Mouse (Mus musculus) CH12.LX (cell line): ENCODE data around the gene Rhobtb1. TPM values are rescaled to one million over a fixed set of nuclear protein-coding genes. Genes with fewer than 3 reads are reported as not detected.

Experiments
- DNase-seq: peaks from one replicate; pipeline ENCODE4 v3.0.0-alpha.2; 2013; ENCODE audit errors: extremely low read depth
- H3K27ac ChIP-seq: 2 replicates; pipeline ENCODE4 v1.5.1; 2012; ENCODE audit warnings: low read depth, mild to moderate bottlenecking, control low read depth, moderate library complexity; ENCODE audit not compliant: insufficient read depth
- H3K27me3 ChIP-seq: replicated peaks from 2 replicates; pipeline ENCODE3; 2012; ENCODE audit warnings: inconsistent platforms
- H3K36me3 ChIP-seq, 2 experiments: replicated peaks in 1 of 2; 2 replicates each; pipeline versions ENCODE3 to v1.6.1; 2012; ENCODE audit warnings: inconsistent platforms in 1 of 2, low read length in 1 of 2, mild to moderate bottlenecking in 1 of 2, mixed read lengths in 1 of 2, moderate library complexity in 1 of 2; ENCODE audit not compliant: control insufficient read depth in 1 of 2, insufficient read depth in 1 of 2
- H3K4me1 ChIP-seq, 2 experiments: 2 replicates each; pipeline ENCODE4 v1.6.1; 2012; ENCODE audit warnings: inconsistent platforms in 1 of 2, moderate library complexity in 1 of 2; ENCODE audit not compliant: insufficient read depth in 2 of 2, control insufficient read depth in 1 of 2
- H3K4me2 ChIP-seq: 2 replicates; pipeline ENCODE4 v1.6.1; 2012; ENCODE audit warnings: low read depth, mild to moderate bottlenecking, control low read depth; ENCODE audit not compliant: poor library complexity, insufficient read depth, severe bottlenecking
- H3K4me3 ChIP-seq, 3 experiments: fragments of 150-350 bp in 1 of 3; sonication (generic) in 1 of 3; replicated peaks in 1 of 3; 2 replicates each; pipeline versions ENCODE3 to v1.5.1; 2011 to 2012; ENCODE audit warnings: low read depth in 2 of 3, low read length in 2 of 3, mild to moderate bottlenecking in 2 of 3, moderate library complexity in 2 of 3, control low read depth in 1 of 3, improper control_type of control experiment in 1 of 3, inconsistent platforms in 1 of 3, mixed read lengths in 1 of 3; ENCODE audit not compliant: poor library complexity in 1 of 3
- H3K79me2 ChIP-seq: replicated peaks from 2 replicates; pipeline ENCODE4 v1.6.1; 2012; ENCODE audit warnings: mild to moderate bottlenecking, moderate library complexity; ENCODE audit not compliant: control insufficient read depth, poor library complexity, insufficient read depth, severe bottlenecking; ENCODE audit errors: extremely low read depth
- H3K9ac ChIP-seq: 2 replicates; pipeline ENCODE4 v1.6.1; 2012; ENCODE audit warnings: low read depth, mild to moderate bottlenecking, control low read depth, moderate library complexity; ENCODE audit not compliant: insufficient read depth
- H3K9me3 ChIP-seq: replicated peaks from 2 replicates; pipeline ENCODE3; 2012; ENCODE audit warnings: low read length, inconsistent platforms, mixed read lengths
- BHLHE40 ChIP-seq: IDR thresholded peaks from 2 replicates; pipeline ENCODE4 v1.6.1; 2011; ENCODE audit warnings: mild to moderate bottlenecking, low read depth, low read length, improper control_type of control experiment
- CHD1 ChIP-seq: IDR thresholded peaks from 2 replicates; pipeline ENCODE4 v1.6.1; 2012; ENCODE audit warnings: low read depth, low read length, improper control_type of control experiment, inconsistent platforms
- E2F4 ChIP-seq: IDR thresholded peaks from 2 replicates; pipeline ENCODE4 v1.6.1; 2011; ENCODE audit warnings: low read depth, low read length, improper control_type of control experiment; ENCODE audit not compliant: insufficient replicate concordance
- ELF1 ChIP-seq: IDR thresholded peaks from 2 replicates; pipeline ENCODE4 v1.6.1; 2014; ENCODE audit warnings: low read depth, mild to moderate bottlenecking, inconsistent platforms, low read length, improper control_type of control experiment
- EP300 ChIP-seq: IDR thresholded peaks from 2 replicates; pipeline ENCODE4 v1.6.1; 2011; ENCODE audit warnings: low read length, improper control_type of control experiment
- GABPA ChIP-seq: IDR thresholded peaks from 2 replicates; pipeline ENCODE4 v1.6.1; 2012; ENCODE audit warnings: low read depth, low read length, improper control_type of control experiment, inconsistent platforms; ENCODE audit not compliant: insufficient replicate concordance
- HCFC1 ChIP-seq: IDR thresholded peaks from 2 replicates; pipeline ENCODE4 v1.6.1; 2012; ENCODE audit warnings: low read depth, mild to moderate bottlenecking, inconsistent platforms, low read length, improper control_type of control experiment
- JUN ChIP-seq: IDR thresholded peaks from 2 replicates; pipeline ENCODE4 v1.6.1; 2011; ENCODE audit warnings: low read depth, mild to moderate bottlenecking, low read length, improper control_type of control experiment, moderate library complexity; ENCODE audit not compliant: insufficient read depth
- MAFK ChIP-seq: IDR thresholded peaks from 2 replicates; pipeline ENCODE4 v1.6.1; 2011; ENCODE audit warnings: low read length, improper control_type of control experiment; ENCODE audit not compliant: insufficient replicate concordance
- MAX ChIP-seq: IDR thresholded peaks from 2 replicates; pipeline ENCODE4 v1.6.1; 2011; ENCODE audit warnings: low read length, improper control_type of control experiment
- MAZ ChIP-seq: IDR thresholded peaks from 2 replicates; pipeline ENCODE4 v1.6.1; 2012; ENCODE audit warnings: low read depth, mild to moderate bottlenecking, inconsistent platforms, low read length, improper control_type of control experiment, moderate library complexity
- MEF2A ChIP-seq: IDR thresholded peaks from 2 replicates; pipeline ENCODE4 v1.6.1; 2014; ENCODE audit warnings: low read depth, mild to moderate bottlenecking, inconsistent platforms, low read length, improper control_type of control experiment, borderline replicate concordance
- MXI1 ChIP-seq: IDR thresholded peaks from 2 replicates; pipeline ENCODE4 v1.6.1; 2011; ENCODE audit warnings: mild to moderate bottlenecking, low read depth, low read length, improper control_type of control experiment
- MYC ChIP-seq: IDR thresholded peaks from 2 replicates; pipeline ENCODE4 v1.6.1; 2011; ENCODE audit warnings: low read depth, mild to moderate bottlenecking, improper control_type of control experiment, low read length
- NELFE ChIP-seq: IDR thresholded peaks from 2 replicates; pipeline ENCODE4 v1.6.1; 2011; ENCODE audit warnings: low read depth, low read length, improper control_type of control experiment
- NRF1 ChIP-seq: IDR thresholded peaks from 2 replicates; pipeline ENCODE4 v1.6.1; 2014; ENCODE audit warnings: low read depth, mild to moderate bottlenecking, inconsistent platforms, low read length, improper control_type of control experiment, moderate library complexity
- PAX5 ChIP-seq: IDR thresholded peaks from 2 replicates; pipeline ENCODE4 v1.6.1; 2012; ENCODE audit warnings: low read length, inconsistent platforms, mixed read lengths
- RCOR1 ChIP-seq: conservative IDR thresholded peaks from 2 replicates; pipeline ENCODE4 v1.6.1; 2012; ENCODE audit warnings: low read depth, mild to moderate bottlenecking, inconsistent platforms, low read length, improper control_type of control experiment
- SMC3 ChIP-seq: IDR thresholded peaks from 2 replicates; pipeline ENCODE4 v1.6.1; 2011; ENCODE audit warnings: low read depth, low read length, improper control_type of control experiment
- TBP ChIP-seq: conservative IDR thresholded peaks from 2 replicates; pipeline ENCODE4 v1.6.1; 2011; ENCODE audit warnings: low read depth, low read length, improper control_type of control experiment
- TCF12 ChIP-seq: IDR thresholded peaks from 2 replicates; pipeline ENCODE4 v1.6.1; 2014; ENCODE audit warnings: low read depth, mild to moderate bottlenecking, inconsistent platforms, low read length, improper control_type of control experiment
- USF1 ChIP-seq: IDR thresholded peaks from 2 replicates; pipeline ENCODE4 v1.6.1; 2014; ENCODE audit warnings: low read depth, mild to moderate bottlenecking, inconsistent platforms, low read length, improper control_type of control experiment
- USF2 ChIP-seq: conservative IDR thresholded peaks from 2 replicates; pipeline ENCODE4 v1.6.1; 2011; ENCODE audit warnings: low read depth, low read length, improper control_type of control experiment
- ZC3H11A ChIP-seq: IDR thresholded peaks from 2 replicates; pipeline ENCODE4 v1.6.1; 2012; ENCODE audit warnings: low read depth, mild to moderate bottlenecking, inconsistent platforms, low read length, improper control_type of control experiment
- ZMIZ1 ChIP-seq: IDR thresholded peaks from 2 replicates; pipeline ENCODE4 v1.6.1; 2012; ENCODE audit warnings: low read depth, mild to moderate bottlenecking, inconsistent platforms, low read length, improper control_type of control experiment
- dilution Hi-C: fragments of 300-500 bp; cut with MboI; formaldehyde crosslinking; loops from 2 replicates; pipeline ENCODE4 v1.14.3; 2020; ENCODE audit warnings: low sequenced_read_pairs; ENCODE audit not compliant: extremely low pct_unique_long_range_greater_than_20kb, extremely low pct_ligation_motif_present
- in situ Hi-C: fragments of 300-500 bp; cut with MboI; formaldehyde crosslinking; loops from 3 replicates; pipeline ENCODE4 v1.14.3; 2019; ENCODE audit warnings: low sequenced_read_pairs, low pct_ligation_motif_present, low pct_unique_long_range_greater_than_20kb, mixed read lengths
- polyA plus RNA-seq: library from polyadenylated mRNA; unstranded; fragments of >175 nt; gene quantifications from 2 replicates; pipeline ENCODE4 v1.2.1, GENCODE M21; 2012; ENCODE audit warnings: low read depth; ENCODE audit not compliant: insufficient read length
- total RNA-seq, 2 experiments: library from RNA; depleted of rRNA; stranded (reverse); fragments of 300-350 nt in 1 of 2; fragments of >200 nt in 1 of 2; gene quantifications; 2 replicates each; pipeline ENCODE4 v1.2.3; 2012 to 2014

Rhobtb1 gene
- total and polyA plus RNA-seq, 3 experiments, result 3.1 to 12.2 (median 3.4) TPM

DNA sequence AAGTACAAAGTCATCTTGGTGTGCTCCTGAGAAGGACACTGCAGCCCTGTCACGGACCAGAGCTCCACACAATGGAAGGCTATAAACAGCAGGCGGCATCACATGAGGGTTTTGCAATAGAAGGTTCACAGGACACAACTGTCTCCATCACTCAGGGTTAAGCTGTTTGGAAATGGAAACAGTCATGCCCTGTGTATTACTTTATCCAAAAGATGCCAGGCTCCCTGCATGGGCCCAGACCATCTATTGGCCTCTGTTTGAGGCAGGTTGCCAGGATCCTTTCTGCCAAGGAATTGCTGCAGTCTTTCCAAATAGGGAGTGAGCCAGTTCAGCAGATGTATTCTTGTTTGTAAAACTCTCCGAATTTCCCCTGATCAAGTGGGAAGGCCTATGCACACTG lies 175.2 kb downstream of the Rhobtb1 start:
- Histone ChIP-seq H3K9me3 (no peaks in the 10 kb centered on the region), H3K9ac (no peak overlapping the region), H3K79me2 (no peaks in the 10 kb centered on the region), H3K4me1 (no peaks in the 10 kb centered on the region), H3K4me3 (no peak overlapping the region), H3K27ac (no peak overlapping the region), H3K27me3 (no peaks in the 10 kb centered on the region), H3K36me3 (peaks cover 0 to 5% of the 10 kb centered on the region in 2 experiments), H3K4me2 (no peak overlapping the region)
- TF ChIP-seq NELFE (no peak), MEF2A (no peak), TCF12 (no peak), MAFK (no peak), ZC3H11A (no peak), MAX (no peak), RCOR1 (no peak), BHLHE40 (no peak), ZMIZ1 (no peak), USF1 (no peak), MYC (no peak), MXI1 (no peak), PAX5 (no peak), MAZ (no peak), CHD1 (no peak), HCFC1 (no peak)
- DNase-seq, result no peak
- dilution Hi-C loops, result no loop called here
- in situ Hi-C loops, result no loop called here

DNA sequence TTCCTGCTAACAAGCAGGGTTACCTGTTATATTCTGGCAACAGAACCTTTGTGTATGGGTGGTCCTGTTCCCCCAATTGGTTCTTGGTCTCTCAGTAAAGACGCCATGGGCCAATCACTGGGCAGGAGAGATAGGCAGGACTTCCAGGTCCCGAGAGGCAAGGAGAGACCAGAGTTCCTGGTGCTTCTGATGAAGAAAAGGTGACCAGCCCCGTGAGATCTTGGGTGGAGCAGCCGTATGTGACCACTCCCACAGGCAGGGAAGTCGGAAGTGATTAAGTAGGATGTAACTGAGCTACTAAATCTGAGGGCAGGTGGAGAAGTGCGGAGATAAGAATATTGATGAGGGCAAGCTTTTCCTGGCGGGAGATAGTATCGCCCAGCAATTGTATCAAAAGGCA lies 176.1 kb downstream of the Rhobtb1 start:
- dilution Hi-C loops, result no loop called here
- no peak for TF ChIP-seq TBP
- no peak for TF ChIP-seq E2F4
- no peak for TF ChIP-seq NRF1
- no peak for TF ChIP-seq SMC3
- TF ChIP-seq ELF1, result no peak
- TF ChIP-seq GABPA, result no peak
- no peak for TF ChIP-seq USF1
- no peak for TF ChIP-seq CHD1
- no peak for TF ChIP-seq USF2
- no peak for TF ChIP-seq HCFC1
- TF ChIP-seq EP300, result no peak
- TF ChIP-seq MAZ, result no peak
- no peak for TF ChIP-seq JUN
- TF ChIP-seq, all 38 proteins: peak for 0
- no peak for DNase-seq
- H3K79me2 ChIP-seq, result no peaks in the 10 kb centered on the region
- H3K4me1 ChIP-seq, result no peaks in the 10 kb centered on the region
- H3K4me2 ChIP-seq, result no peak overlapping the region
- in situ Hi-C loops, result no loop called here
- H3K4me3 ChIP-seq, result no peak overlapping the region
- no peaks in the 10 kb centered on the region for H3K9me3 ChIP-seq
- no peaks in the 10 kb centered on the region for H3K27me3 ChIP-seq
- peaks cover 0 to 5% of the 10 kb centered on the region in 2 experiments for H3K36me3 ChIP-seq
- no peak overlapping the region for H3K27ac ChIP-seq
- H3K9ac ChIP-seq, result no peak overlapping the region
